Mouse (Mus musculus): ENCODE results near the gene Slc39a8.

The Slc39a8 gene

GRCm38 (mm10) chr3:135915941-135916340, 90.9 kb downstream of the Slc39a8 start:
- no peak for ATAC-seq (ENCODE audit: low TSS enrichment)

- ATAC-seq (ENCODE audit: low TSS enrichment), result peak; percentile 87
Observed at GRCm38 (mm10) chr3:135918566-135919180, 93.6 kb downstream of the Slc39a8 start.

- no peak for ATAC-seq (ENCODE audit: low TSS enrichment)
Observed at GRCm38 (mm10) chr3:135919305-135919704, 94.2 kb downstream of the Slc39a8 start.

DNA sequence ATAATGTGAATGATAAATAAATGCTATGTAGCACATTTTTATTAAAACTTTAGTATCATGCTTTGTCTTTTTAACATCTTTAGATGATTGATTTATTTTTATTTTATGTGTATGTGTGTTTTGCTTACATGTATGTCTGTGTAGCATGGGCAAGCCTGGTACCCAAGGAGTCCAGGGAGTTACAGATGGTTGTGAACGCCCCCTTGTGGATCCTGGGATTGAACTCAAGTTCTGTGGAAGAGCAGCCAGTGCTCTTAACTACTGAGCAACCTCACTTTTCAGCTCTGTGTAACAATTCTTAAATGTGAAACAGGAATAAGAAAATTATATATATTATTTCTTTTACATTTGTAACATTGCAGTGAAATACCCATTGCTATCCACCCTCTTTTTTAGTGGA, 101.7 kb downstream of the Slc39a8 start:
- no peak for ATAC-seq (ENCODE audit: low TSS enrichment)

- ATAC-seq (ENCODE audit: low TSS enrichment), result no peak
Observed at GRCm38 (mm10) chr3:135928184-135928583, 103.1 kb downstream of the Slc39a8 start.

DNA sequence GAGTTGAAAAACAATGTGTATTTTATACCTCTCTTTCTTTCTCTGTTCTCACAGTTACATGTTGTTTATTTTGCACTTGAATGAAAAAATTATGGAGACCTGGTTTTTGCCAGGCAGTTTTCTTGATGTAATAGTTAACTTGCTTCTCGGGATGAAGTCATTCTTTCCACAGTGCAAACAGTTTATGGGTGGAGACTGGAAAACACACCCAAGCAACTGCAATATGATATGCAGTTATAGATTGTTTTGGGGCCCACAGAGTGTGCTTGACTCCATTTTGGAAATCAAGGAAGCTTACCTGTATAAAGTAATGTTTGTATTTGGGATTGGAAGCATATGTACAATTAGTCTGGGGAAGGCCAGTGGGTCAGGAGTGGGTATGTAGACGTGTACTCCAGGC, 112.4 kb downstream of the Slc39a8 start:
- ATAC-seq (ENCODE audit: low TSS enrichment), result no peak
